Mouse (Mus musculus) bone marrow macrophage, adult 2 months (primary cell): ENCODE results near the gene Rnf26.

Experiments
- CTCF ChIP-seq: IDR thresholded peaks from 2 replicates; pipeline ENCODE4 v1.5.1; 2012; ENCODE audit warnings: low read depth, mild to moderate bottlenecking, low read length, moderate library complexity
- POLR2A ChIP-seq: IDR thresholded peaks from 2 replicates; pipeline ENCODE4 v1.6.1; 2012; ENCODE audit warnings: mild to moderate bottlenecking, low read depth, low read length, borderline replicate concordance

DNA sequence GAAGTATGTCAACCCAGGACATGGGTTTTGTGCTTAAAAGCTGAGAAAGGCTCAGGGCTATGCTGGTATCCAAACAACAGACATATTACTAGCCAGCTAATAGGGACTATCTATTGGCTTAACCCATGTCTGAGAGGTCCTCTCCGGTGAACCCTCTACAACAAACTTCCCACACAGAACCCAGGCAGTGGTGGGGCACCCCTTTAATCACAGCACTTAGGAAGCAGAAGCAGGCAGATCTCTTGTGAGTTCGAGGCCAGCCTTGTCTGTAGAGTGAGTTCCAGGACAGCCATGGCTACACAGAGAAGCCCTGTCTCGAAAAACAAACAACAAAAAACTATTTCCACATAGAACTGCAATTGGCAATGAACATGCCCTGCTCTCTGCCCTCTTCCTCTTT is 13.4 kb upstream of the Rnf26 start:
- TF ChIP-seq POLR2A = no peak
- no peak for TF ChIP-seq CTCF
